Mouse (Mus musculus) testis, postnatal 14 days (tissue): ENCODE results near the gene Cacnb2.

ENCODE experiments used
- DNase-seq: peaks from one replicate; pipeline ENCODE4 v3.0.0; 2021; ENCODE audit warnings: low spot score

Cacnb2 gene

GRCm38 (mm10) chr2:14873116-14873515 is 270.2 kb downstream of the Cacnb2 start:
- no peak for DNase-seq

- DNase-seq, result peak; percentile 3
Observed at GRCm38 (mm10) chr2:14873701-14874181, 270.9 kb downstream of the Cacnb2 start.

- peak; percentile 7 for DNase-seq
Observed at GRCm38 (mm10) chr2:14874281-14875037, 271.6 kb downstream of the Cacnb2 start.

- no peak for DNase-seq
Observed at GRCm38 (mm10) chr2:14875121-14875520, 272.2 kb downstream of the Cacnb2 start.

- no peak for DNase-seq
Observed at GRCm38 (mm10) chr2:14875616-14876015, 272.7 kb downstream of the Cacnb2 start.

- DNase-seq, result no peak
Observed at GRCm38 (mm10) chr2:14878953-14879352, 276.1 kb downstream of the Cacnb2 start.

GRCm38 (mm10) chr2:14883460-14883859 is 280.6 kb downstream of the Cacnb2 start:
- DNase-seq, result no peak

- no peak for DNase-seq
Observed at GRCm38 (mm10) chr2:14888406-14889195, 285.7 kb downstream of the Cacnb2 start.

- no peak for DNase-seq
Observed at GRCm38 (mm10) chr2:14903837-14904236, 300.9 kb downstream of the Cacnb2 start.

- no peak for DNase-seq
Observed at GRCm38 (mm10) chr2:14904865-14905264, 302.0 kb downstream of the Cacnb2 start.

- no peak for DNase-seq
Observed at GRCm38 (mm10) chr2:14907124-14907925, 304.4 kb downstream of the Cacnb2 start.

- DNase-seq, result no peak
Observed at GRCm38 (mm10) chr2:14917585-14918247, 314.8 kb downstream of the Cacnb2 start.

- DNase-seq, result no peak
Observed at GRCm38 (mm10) chr2:14929866-14930265, 327.0 kb downstream of the Cacnb2 start.

- DNase-seq, result no peak
Observed at GRCm38 (mm10) chr2:14931968-14932367, 329.1 kb downstream of the Cacnb2 start.

GRCm38 (mm10) chr2:14936492-14936891 is 333.6 kb downstream of the Cacnb2 start:
- no peak for DNase-seq

- DNase-seq, result no peak
Observed at GRCm38 (mm10) chr2:14942261-14942660, 339.4 kb downstream of the Cacnb2 start.

GRCm38 (mm10) chr2:14943691-14944357 is 340.9 kb downstream of the Cacnb2 start:
- no peak for DNase-seq

GRCm38 (mm10) chr2:14953090-14953489 is 350.2 kb downstream of the Cacnb2 start:
- no peak for DNase-seq

- no peak for DNase-seq
Observed at GRCm38 (mm10) chr2:14960963-14961488, 358.1 kb downstream of the Cacnb2 start.

GRCm38 (mm10) chr2:14961493-14961892 is 358.6 kb downstream of the Cacnb2 start:
- DNase-seq, result no peak

- DNase-seq, result no peak
Observed at GRCm38 (mm10) chr2:14984029-14984428, 381.1 kb downstream of the Cacnb2 start.
